Mouse (Mus musculus): ENCODE data around the gene Rap1a. TPM values are rescaled to one million over a fixed set of nuclear protein-coding genes. Genes with fewer than 3 reads are reported as not detected.

Rap1a gene
- polyA plus RNA-seq, 1 experiment, result 150 TPM

DNA sequence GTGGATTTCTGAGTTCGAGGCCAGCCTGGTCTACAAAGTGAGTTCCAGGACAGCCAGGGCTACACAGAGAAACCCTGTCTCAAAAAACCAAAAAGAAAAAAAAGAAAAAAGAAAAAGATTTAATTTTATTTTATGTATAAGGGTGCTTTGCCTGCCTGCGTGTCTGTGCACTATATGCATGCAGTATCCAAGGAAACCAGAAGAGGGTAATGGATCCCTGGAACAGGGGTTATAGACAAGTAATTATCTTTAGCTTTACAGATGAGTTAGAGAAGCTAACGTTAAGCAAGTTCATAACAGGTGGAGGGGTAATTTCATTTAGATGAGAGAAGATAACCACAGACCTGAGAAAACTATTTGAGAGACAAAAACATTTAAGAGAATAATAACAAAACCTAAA is 47.0 kb downstream of the Rap1a start:
- no peak overlapping the region for H3K27ac ChIP-seq (ENCODE audit: insufficient read depth, low read length)
- H3K4me3 ChIP-seq (ENCODE audit: insufficient read depth, low read length), result no peak overlapping the region
- no peak for TF ChIP-seq CTCF (IDR thresholded peaks at IDR 0.05; ENCODE audit: borderline replicate concordance, insufficient read depth, low read length)
- no peak for TF ChIP-seq POLR2A (IDR thresholded peaks at IDR 0.05; ENCODE audit: low read depth, low read length)
- no peaks in the 10 kb centered on the region for H3K4me1 ChIP-seq (ENCODE audit: control insufficient read depth, insufficient read depth, low read length)

- TF ChIP-seq CTCF (IDR thresholded peaks at IDR 0.05; ENCODE audit: borderline replicate concordance, insufficient read depth, low read length), result no peak
- no peak for TF ChIP-seq POLR2A (IDR thresholded peaks at IDR 0.05; ENCODE audit: low read depth, low read length)
- H3K4me3 ChIP-seq (ENCODE audit: insufficient read depth, low read length), result no peak overlapping the region
- no peak overlapping the region for H3K27ac ChIP-seq (ENCODE audit: insufficient read depth, low read length)
- H3K4me1 ChIP-seq (ENCODE audit: control insufficient read depth, insufficient read depth, low read length), result no peaks in the 10 kb centered on the region
These were observed 50.3 kb downstream of the Rap1a start for GRCm38 (mm10) chr3:105750810-105751209.

- no peak overlapping the region for H3K4me3 ChIP-seq (ENCODE audit: insufficient read depth, low read length)
- TF ChIP-seq CTCF (IDR thresholded peaks at IDR 0.05; ENCODE audit: borderline replicate concordance, insufficient read depth, low read length) (no peak), POLR2A (IDR thresholded peaks at IDR 0.05; ENCODE audit: low read depth, low read length) (no peak)
- no peaks in the 10 kb centered on the region for H3K4me1 ChIP-seq (ENCODE audit: control insufficient read depth, insufficient read depth, low read length)
- H3K27ac ChIP-seq (ENCODE audit: insufficient read depth, low read length), result no peak overlapping the region
These were observed 54.6 kb downstream of the Rap1a start for GRCm38 (mm10) chr3:105746542-105746941.

GRCm38 (mm10) chr3:105737666-105738065 is 63.5 kb downstream of the Rap1a start:
- Histone ChIP-seq H3K4me1 (ENCODE audit: control insufficient read depth, insufficient read depth, low read length) (peaks cover 3% of the 10 kb centered on the region), H3K4me3 (ENCODE audit: insufficient read depth, low read length) (no peak overlapping the region), H3K27ac (ENCODE audit: insufficient read depth, low read length) (no peak overlapping the region; the same call in 1 of the 2 replicates)
- TF ChIP-seq POLR2A (IDR thresholded peaks at IDR 0.05; ENCODE audit: low read depth, low read length), result no peak
- no peak for TF ChIP-seq CTCF (IDR thresholded peaks at IDR 0.05; ENCODE audit: borderline replicate concordance, insufficient read depth, low read length)

GRCm38 (mm10) chr3:105737070-105737469 is 64.1 kb downstream of the Rap1a start:
- H3K4me1 ChIP-seq (ENCODE audit: control insufficient read depth, insufficient read depth, low read length), result peaks cover 3% of the 10 kb centered on the region
- no peak overlapping the region for H3K27ac ChIP-seq (ENCODE audit: insufficient read depth, low read length)
- TF ChIP-seq CTCF (IDR thresholded peaks at IDR 0.05; ENCODE audit: borderline replicate concordance, insufficient read depth, low read length), result no peak
- TF ChIP-seq POLR2A (IDR thresholded peaks at IDR 0.05; ENCODE audit: low read depth, low read length), result no peak
- H3K4me3 ChIP-seq (ENCODE audit: insufficient read depth, low read length), result no peak overlapping the region

- Histone ChIP-seq H3K4me3 (ENCODE audit: insufficient read depth, low read length) (no peak overlapping the region), H3K4me1 (ENCODE audit: control insufficient read depth, insufficient read depth, low read length) (peaks cover 3% of the 10 kb centered on the region), H3K27ac (ENCODE audit: insufficient read depth, low read length) (no peak overlapping the region)
- TF ChIP-seq CTCF (IDR thresholded peaks at IDR 0.05; ENCODE audit: borderline replicate concordance, insufficient read depth, low read length), result no peak
- no peak for TF ChIP-seq POLR2A (IDR thresholded peaks at IDR 0.05; ENCODE audit: low read depth, low read length)
These were observed 65.0 kb downstream of the Rap1a start for GRCm38 (mm10) chr3:105736148-105736547.

DNA sequence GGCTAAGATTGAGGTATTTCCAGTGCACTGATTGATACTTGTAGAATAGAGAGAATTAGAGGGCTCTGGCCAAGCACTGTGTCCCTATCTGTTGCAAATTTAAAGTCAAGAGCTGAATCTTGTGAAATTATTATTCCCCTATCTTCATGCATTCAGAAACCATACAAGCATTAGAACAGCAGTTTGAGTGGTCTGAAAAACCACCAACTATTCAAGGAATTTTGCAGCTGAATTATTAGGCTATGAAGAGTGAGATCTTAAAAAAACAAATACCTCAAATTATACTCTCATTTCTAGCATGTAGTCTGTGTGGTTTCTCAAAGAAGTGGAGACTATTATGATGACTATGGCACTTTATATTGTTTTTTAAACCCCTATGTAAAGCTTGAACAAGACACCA is 65.9 kb downstream of the Rap1a start:
- TF ChIP-seq CTCF (IDR thresholded peaks at IDR 0.05; ENCODE audit: borderline replicate concordance, insufficient read depth, low read length) (no peak), POLR2A (IDR thresholded peaks at IDR 0.05; ENCODE audit: low read depth, low read length) (no peak)
- no peak overlapping the region for H3K27ac ChIP-seq (ENCODE audit: insufficient read depth, low read length)
- H3K4me3 ChIP-seq (ENCODE audit: insufficient read depth, low read length), result no peak overlapping the region
- H3K4me1 ChIP-seq (ENCODE audit: control insufficient read depth, insufficient read depth, low read length), result peaks cover 3% of the 10 kb centered on the region

- Histone ChIP-seq H3K4me3 (ENCODE audit: insufficient read depth, low read length) (no peak overlapping the region), H3K4me1 (ENCODE audit: control insufficient read depth, insufficient read depth, low read length) (peaks cover 3% of the 10 kb centered on the region), H3K27ac (ENCODE audit: insufficient read depth, low read length) (no peak overlapping the region)
- TF ChIP-seq POLR2A (IDR thresholded peaks at IDR 0.05; ENCODE audit: low read depth, low read length) (no peak), CTCF (IDR thresholded peaks at IDR 0.05; ENCODE audit: borderline replicate concordance, insufficient read depth, low read length) (no peak)
These were observed 67.6 kb downstream of the Rap1a start for GRCm38 (mm10) chr3:105733538-105733937.

DNA sequence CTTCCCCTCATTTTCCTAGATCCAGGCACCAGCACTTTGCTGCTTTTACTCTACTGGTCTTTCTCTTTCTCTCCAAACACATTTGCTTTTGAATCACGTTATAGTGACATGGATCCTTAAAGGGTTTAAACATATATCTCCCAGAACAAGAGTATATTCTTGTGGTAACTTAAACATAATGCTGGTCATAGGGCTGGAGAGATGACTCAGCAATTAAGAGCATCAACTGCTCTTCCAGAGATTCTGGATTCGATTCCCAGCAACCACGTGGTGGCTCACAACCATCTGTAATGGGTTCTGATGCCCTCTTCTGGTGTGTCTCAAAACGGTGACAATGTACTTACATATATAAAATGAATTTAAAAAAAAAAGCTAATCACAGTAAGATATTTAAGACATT is 68.8 kb downstream of the Rap1a start:
- Histone ChIP-seq H3K4me1 (ENCODE audit: control insufficient read depth, insufficient read depth, low read length) (peaks cover 3% of the 10 kb centered on the region), H3K27ac (ENCODE audit: insufficient read depth, low read length) (no peak overlapping the region), H3K4me3 (ENCODE audit: insufficient read depth, low read length) (no peak overlapping the region)
- TF ChIP-seq POLR2A (IDR thresholded peaks at IDR 0.05; ENCODE audit: low read depth, low read length) (no peak), CTCF (IDR thresholded peaks at IDR 0.05; ENCODE audit: borderline replicate concordance, insufficient read depth, low read length) (no peak)

DNA sequence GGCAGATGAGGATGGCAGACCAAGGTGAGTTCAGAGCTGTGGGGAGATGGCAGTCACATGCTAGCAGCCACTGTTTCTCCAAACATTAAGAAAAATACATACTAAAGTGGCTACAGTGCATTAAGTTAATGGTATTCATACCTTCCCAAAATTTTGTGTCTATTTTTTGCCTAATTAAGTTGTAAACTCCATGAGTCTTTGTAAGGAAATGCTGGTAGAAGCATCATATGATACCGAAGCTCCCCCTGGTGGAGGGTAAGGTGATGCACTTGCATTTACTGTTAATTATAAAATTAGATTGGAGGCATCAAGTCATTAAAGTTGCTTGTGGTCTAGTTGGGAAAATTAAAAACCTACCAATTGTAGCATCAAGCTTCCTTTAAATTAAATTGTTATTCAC is 75.1 kb downstream of the Rap1a start:
- no peak for TF ChIP-seq POLR2A (IDR thresholded peaks at IDR 0.05; ENCODE audit: low read depth, low read length)
- TF ChIP-seq CTCF (IDR thresholded peaks at IDR 0.05; ENCODE audit: borderline replicate concordance, insufficient read depth, low read length), result no peak
- H3K27ac ChIP-seq (ENCODE audit: insufficient read depth, low read length), result no peak overlapping the region
- H3K4me3 ChIP-seq (ENCODE audit: insufficient read depth, low read length), result no peak overlapping the region
- H3K4me1 ChIP-seq (ENCODE audit: control insufficient read depth, insufficient read depth, low read length), result no peaks in the 10 kb centered on the region

DNA sequence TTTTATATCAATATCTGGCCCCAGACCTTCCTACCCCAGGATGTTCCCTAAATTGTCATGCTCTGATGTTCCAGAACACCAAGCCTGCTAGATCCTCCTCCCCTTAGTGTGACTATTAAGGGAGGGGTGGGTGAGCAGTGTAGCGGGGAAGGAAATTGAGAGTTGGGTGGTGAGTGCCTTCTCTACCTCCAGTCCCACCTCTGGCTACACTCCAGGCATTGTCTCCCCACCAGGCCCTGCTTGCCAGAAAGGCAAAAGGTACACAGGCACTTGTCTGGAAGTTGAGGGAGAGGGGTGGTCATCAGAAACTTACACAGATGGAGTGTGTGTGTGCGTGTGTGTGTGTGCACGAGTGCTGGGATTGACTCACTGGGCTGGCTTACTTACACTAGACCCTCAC is 78.6 kb downstream of the Rap1a start:
- TF ChIP-seq CTCF (IDR thresholded peaks at IDR 0.05; ENCODE audit: borderline replicate concordance, insufficient read depth, low read length) (no peak), POLR2A (IDR thresholded peaks at IDR 0.05; ENCODE audit: low read depth, low read length) (0 out of 2 replicates have a peak, but pooled peaks have one; percentile 15)
- Histone ChIP-seq H3K27ac (ENCODE audit: insufficient read depth, low read length) (no peak overlapping the region), H3K4me1 (ENCODE audit: control insufficient read depth, insufficient read depth, low read length) (no peaks in the 10 kb centered on the region), H3K4me3 (ENCODE audit: insufficient read depth, low read length) (no peak overlapping the region)

Data from embryonic fibroblast, embryonic 13.5 days (primary cell).